Mouse (Mus musculus): ENCODE measurements around the gene Wipf2.

GRCm38 (mm10) chr11:98925265-98925721 lies 61.9 kb downstream of the Wipf2 start:
- no peak for TF ChIP-seq CTCF (IDR thresholded peaks at IDR 0.05; ENCODE audit: borderline replicate concordance, insufficient read depth, low read length)
- TF ChIP-seq POLR2A (IDR thresholded peaks at IDR 0.05; ENCODE audit: low read depth, low read length), result no peak

Measured in embryonic fibroblast, embryonic 13.5 days (primary cell).